Mouse (Mus musculus): ENCODE measurements at regions not wholly inside any gene's neighbourhood (a gene's known extent, or its start where the extent isn't known, plus 50 kb on each side); places are given as distances from the start of the nearest gene placed in this dataset.

- no peaks in the 10 kb centered on the region for H3K4me1 ChIP-seq (ENCODE audit: control insufficient read depth, insufficient read depth)
- DNase-seq (ENCODE audit: low spot score) (no peak), ATAC-seq (ENCODE audit: insufficient read depth, low read depth) (no peak)
- no peak overlapping the region for H3K9ac ChIP-seq (replicated peaks; ENCODE audit: low read depth, low read length)
- H3K4me2 ChIP-seq (ENCODE audit: low read depth, low read length), result no peak overlapping the region
- H3K27me3 ChIP-seq (ENCODE audit: control insufficient read depth, insufficient read depth, low read length), result no peaks in the 10 kb centered on the region
- no peaks in the 10 kb centered on the region for H3K36me3 ChIP-seq (replicated peaks; ENCODE audit: control insufficient read depth, insufficient read depth, low read length)
- H3K27ac ChIP-seq (ENCODE audit: low read depth), result no peak overlapping the region
- TF ChIP-seq CTCF (IDR thresholded peaks at IDR 0.05; ENCODE audit: low read depth) (no peak), EP300 (IDR thresholded peaks at IDR 0.05; ENCODE audit: low read depth) (no peak)
- no peak overlapping the region for H3K4me3 ChIP-seq (ENCODE audit: low read depth, low read length)
- 85% methylated on average over 1 of the region's 1 CpGs for WGBS
- no peaks in the 10 kb centered on the region for H3K9me3 ChIP-seq (replicated peaks; ENCODE audit: control insufficient read depth, low read length)
These were observed 1680.2 kb downstream of the Kcnt2 start for GRCm38 (mm10) chr1:141926194-141926593.

GRCm38 (mm10) chr1:141926804-141927203, 1680.8 kb downstream of the Kcnt2 start:
- ATAC-seq (ENCODE audit: insufficient read depth, low read depth) (no peak), DNase-seq (ENCODE audit: low spot score) (no peak)
- no peak overlapping the region for H3K4me3 ChIP-seq (ENCODE audit: low read depth, low read length)
- no peaks in the 10 kb centered on the region for H3K9me3 ChIP-seq (replicated peaks; ENCODE audit: control insufficient read depth, low read length)
- H3K27ac ChIP-seq (ENCODE audit: low read depth), result no peak overlapping the region
- H3K9ac ChIP-seq (replicated peaks; ENCODE audit: low read depth, low read length), result no peak overlapping the region
- no peak for TF ChIP-seq CTCF (IDR thresholded peaks at IDR 0.05; ENCODE audit: low read depth)
- TF ChIP-seq EP300 (IDR thresholded peaks at IDR 0.05; ENCODE audit: low read depth), result no peak
- no peaks in the 10 kb centered on the region for H3K27me3 ChIP-seq (ENCODE audit: control insufficient read depth, insufficient read depth, low read length)
- 74% methylated on average over 4 of the region's 4 CpGs for WGBS
- H3K4me2 ChIP-seq (ENCODE audit: low read depth, low read length), result no peak overlapping the region
- no peaks in the 10 kb centered on the region for H3K4me1 ChIP-seq (ENCODE audit: control insufficient read depth, insufficient read depth)
- no peaks in the 10 kb centered on the region for H3K36me3 ChIP-seq (replicated peaks; ENCODE audit: control insufficient read depth, insufficient read depth, low read length)

- Histone ChIP-seq H3K27ac (ENCODE audit: low read depth) (no peak overlapping the region), H3K4me2 (ENCODE audit: low read depth, low read length) (no peak overlapping the region), H3K27me3 (ENCODE audit: control insufficient read depth, insufficient read depth, low read length) (no peaks in the 10 kb centered on the region), H3K4me3 (ENCODE audit: low read depth, low read length) (no peak overlapping the region), H3K36me3 (replicated peaks; ENCODE audit: control insufficient read depth, insufficient read depth, low read length) (no peaks in the 10 kb centered on the region), H3K4me1 (ENCODE audit: control insufficient read depth, insufficient read depth) (no peaks in the 10 kb centered on the region), H3K9ac (replicated peaks; ENCODE audit: low read depth, low read length) (no peak overlapping the region), H3K9me3 (replicated peaks; ENCODE audit: control insufficient read depth, low read length) (no peaks in the 10 kb centered on the region)
- ATAC-seq (ENCODE audit: insufficient read depth, low read depth) (no peak), DNase-seq (ENCODE audit: low spot score) (no peak)
- 61% methylated on average over 1 of the region's 1 CpGs for WGBS
- no peak for TF ChIP-seq EP300 (IDR thresholded peaks at IDR 0.05; ENCODE audit: low read depth)
- TF ChIP-seq CTCF (IDR thresholded peaks at IDR 0.05; ENCODE audit: low read depth), result no peak
These were observed 1692.4 kb upstream of the B3galt2 start for GRCm38 (mm10) chr1:141948055-141948454.

- Histone ChIP-seq H3K4me2 (ENCODE audit: low read depth, low read length) (no peak overlapping the region), H3K9ac (replicated peaks; ENCODE audit: low read depth, low read length) (no peak overlapping the region), H3K9me3 (replicated peaks; ENCODE audit: control insufficient read depth, low read length) (no peaks in the 10 kb centered on the region), H3K4me1 (ENCODE audit: control insufficient read depth, insufficient read depth) (no peaks in the 10 kb centered on the region), H3K27me3 (ENCODE audit: control insufficient read depth, insufficient read depth, low read length) (no peaks in the 10 kb centered on the region), H3K27ac (ENCODE audit: low read depth) (no peak overlapping the region), H3K4me3 (ENCODE audit: low read depth, low read length) (no peak overlapping the region), H3K36me3 (replicated peaks; ENCODE audit: control insufficient read depth, insufficient read depth, low read length) (no peaks in the 10 kb centered on the region)
- 86% methylated on average over 2 of the region's 2 CpGs for WGBS
- ATAC-seq (ENCODE audit: insufficient read depth, low read depth) (no peak), DNase-seq (ENCODE audit: low spot score) (no peak)
- TF ChIP-seq EP300 (IDR thresholded peaks at IDR 0.05; ENCODE audit: low read depth) (no peak), CTCF (IDR thresholded peaks at IDR 0.05; ENCODE audit: low read depth) (no peak)
These were observed 1686.1 kb upstream of the B3galt2 start for GRCm38 (mm10) chr1:141954323-141954867.

GRCm38 (mm10) chr1:141961743-141962142, 1678.7 kb upstream of the B3galt2 start:
- Histone ChIP-seq H3K27me3 (ENCODE audit: control insufficient read depth, insufficient read depth, low read length) (no peaks in the 10 kb centered on the region), H3K4me3 (ENCODE audit: low read depth, low read length) (no peak overlapping the region), H3K9ac (replicated peaks; ENCODE audit: low read depth, low read length) (no peak overlapping the region), H3K9me3 (replicated peaks; ENCODE audit: control insufficient read depth, low read length) (no peaks in the 10 kb centered on the region), H3K27ac (ENCODE audit: low read depth) (no peak overlapping the region), H3K4me1 (ENCODE audit: control insufficient read depth, insufficient read depth) (no peaks in the 10 kb centered on the region), H3K4me2 (ENCODE audit: low read depth, low read length) (no peak overlapping the region), H3K36me3 (replicated peaks; ENCODE audit: control insufficient read depth, insufficient read depth, low read length) (no peaks in the 10 kb centered on the region)
- ATAC-seq (ENCODE audit: insufficient read depth, low read depth) (no peak), DNase-seq (ENCODE audit: low spot score) (no peak)
- TF ChIP-seq EP300 (IDR thresholded peaks at IDR 0.05; ENCODE audit: low read depth) (no peak), CTCF (IDR thresholded peaks at IDR 0.05; ENCODE audit: low read depth) (peak; percentile 54)
- 1% methylated on average over 2 of the region's 2 CpGs for WGBS

GRCm38 (mm10) chr1:141968133-141968532, 1672.3 kb upstream of the B3galt2 start:
- no peak overlapping the region for H3K4me2 ChIP-seq (ENCODE audit: low read depth, low read length)
- no peak overlapping the region for H3K27ac ChIP-seq (ENCODE audit: low read depth)
- no peaks in the 10 kb centered on the region for H3K9me3 ChIP-seq (replicated peaks; ENCODE audit: control insufficient read depth, low read length)
- H3K27me3 ChIP-seq (ENCODE audit: control insufficient read depth, insufficient read depth, low read length), result no peaks in the 10 kb centered on the region
- WGBS, result 61% methylated on average over 5 of the region's 5 CpGs
- H3K36me3 ChIP-seq (replicated peaks; ENCODE audit: control insufficient read depth, insufficient read depth, low read length), result no peaks in the 10 kb centered on the region
- ATAC-seq (ENCODE audit: insufficient read depth, low read depth) (no peak), DNase-seq (ENCODE audit: low spot score) (no peak)
- H3K4me3 ChIP-seq (ENCODE audit: low read depth, low read length), result no peak overlapping the region
- H3K4me1 ChIP-seq (ENCODE audit: control insufficient read depth, insufficient read depth), result no peaks in the 10 kb centered on the region
- no peak overlapping the region for H3K9ac ChIP-seq (replicated peaks; ENCODE audit: low read depth, low read length)
- TF ChIP-seq CTCF (IDR thresholded peaks at IDR 0.05; ENCODE audit: low read depth) (no peak), EP300 (IDR thresholded peaks at IDR 0.05; ENCODE audit: low read depth) (no peak)
